Mouse (Mus musculus): ENCODE measurements around the gene Cpb1.

- TF ChIP-seq CTCF (IDR thresholded peaks at IDR 0.05; ENCODE audit: insufficient read depth, low read length), result peak; percentile 95
- no peak for TF ChIP-seq POLR2A (IDR thresholded peaks at IDR 0.05; ENCODE audit: borderline replicate concordance, extremely low read depth, low read depth, low read length)
These were observed 76.7 kb downstream of the Cpb1 start for GRCm38 (mm10) chr3:20198869-20199268.
